ENCODE assay signal across 9 mouse cellular contexts in genomic region chr7:67443666-67444065, GRCm38 (mm10).
A peak's percentile ranks its signal among the peaks of the same experiment; 100 is the strongest.
DNase-seq lines count a peak whose midpoint lies in the region; ATAC-seq and TF ChIP-seq lines count a peak whose summit lies in the region.
"Had no signal": no experiment of that assay in that cellular context is flagged by ENCODE, and none has a peak within 500 bp of the region (broad histone marks: within the 10 kb centered on the region; RNA-seq: fewer than 3 reads in every experiment).

No protein-coding gene starts in this region.

- H3K27me3 ChIP-seq in heart, postnatal 0 days (ENCODE audit: control insufficient read depth, insufficient read depth, low read length), result no peaks in the 10 kb centered on the region
- no peaks in the 10 kb centered on the region for H3K27me3 ChIP-seq in embryonic facial prominence, embryonic 15.5 days
- H3K27me3 ChIP-seq in hindbrain, embryonic 16.5 days (replicated peaks; ENCODE audit: control insufficient read depth, insufficient read depth, low read length), result no peaks in the 10 kb centered on the region

- DNase-seq in heart, postnatal 0 days (ENCODE audit: low spot score), result no peak
- no peak for DNase-seq in heart, postnatal 36 days
- no peak for DNase-seq in layer of hippocampus, postnatal 10 days (ENCODE audit: low spot score in 2 of 2)
- DNase-seq in adrenal gland, adult 8-10 months, result no peak
- DNase-seq in gastrocnemius, adult 8-10 months (ENCODE audit: low spot score in 2 of 2), result no peak
- DNase-seq: lung, postnatal 14 days had no signal

- H3K36me3 ChIP-seq in heart, postnatal 0 days (replicated peaks; ENCODE audit: control insufficient read depth, insufficient read depth, low read length), result no peaks in the 10 kb centered on the region
- H3K36me3 ChIP-seq in embryonic facial prominence, embryonic 15.5 days, result no peaks in the 10 kb centered on the region
- H3K36me3 ChIP-seq in hindbrain, embryonic 16.5 days (ENCODE audit: control insufficient read depth, insufficient read depth, low read length), result no peaks in the 10 kb centered on the region

- peak overlapping the region; percentile 71; the same call in 1 of the 2 replicates for H3K27ac ChIP-seq in heart, postnatal 0 days (ENCODE audit: low read depth)
- H3K27ac ChIP-seq in embryonic facial prominence, embryonic 15.5 days (replicated peaks), result peak overlapping the region; percentile 85
- H3K27ac ChIP-seq in hindbrain, embryonic 16.5 days (ENCODE audit: low read depth, low read length), result peak overlapping the region; percentile 75
- peak overlapping the region; percentile 87 for H3K27ac ChIP-seq in olfactory bulb, adult 2 months (ENCODE audit: insufficient read depth, low read depth, low read length)

- TF ChIP-seq CTCF in heart, postnatal 0 days (IDR thresholded peaks at IDR 0.05; ENCODE audit: low read depth), result no peak
- no peak for TF ChIP-seq CTCF in olfactory bulb, adult 2 months (IDR thresholded peaks at IDR 0.05; ENCODE audit: insufficient read depth, low read depth, low read length)

- TF ChIP-seq EP300 in heart, postnatal 0 days (IDR thresholded peaks at IDR 0.05; ENCODE audit: low read depth), result no peak

- no peak overlapping the region for H3K9ac ChIP-seq in heart, postnatal 0 days (replicated peaks; ENCODE audit: low read depth, low read length)
- H3K9ac ChIP-seq in embryonic facial prominence, embryonic 15.5 days, result no peak overlapping the region
- H3K9ac ChIP-seq in hindbrain, embryonic 16.5 days (ENCODE audit: low read depth, low read length), result peak overlapping the region; percentile 57

- H3K4me1 ChIP-seq in heart, postnatal 0 days (ENCODE audit: control insufficient read depth, insufficient read depth), result peaks cover 46% of the 10 kb centered on the region
- H3K4me1 ChIP-seq in embryonic facial prominence, embryonic 15.5 days, result peaks cover 42% of the 10 kb centered on the region
- H3K4me1 ChIP-seq in hindbrain, embryonic 16.5 days (ENCODE audit: control insufficient read depth, insufficient read depth, low read depth, low read length), result peaks cover 38% of the 10 kb centered on the region
- peaks cover 33% of the 10 kb centered on the region for H3K4me1 ChIP-seq in olfactory bulb, adult 2 months (ENCODE audit: control insufficient read depth, insufficient read depth, low read length)

- 76% methylated on average over 3 of the region's 3 CpGs for WGBS in heart, postnatal 0 days
- 67% methylated on average over 3 of the region's 3 CpGs for WGBS in embryonic facial prominence, embryonic 15.5 days
- 59% methylated on average over 3 of the region's 3 CpGs for WGBS in hindbrain, embryonic 16.5 days
- 78% methylated on average over 3 of the region's 3 CpGs for WGBS in olfactory bulb, adult 2 months

- ATAC-seq in heart, postnatal 0 days (ENCODE audit: insufficient read depth, low read depth), result no peak
- no peak for ATAC-seq in embryonic facial prominence, embryonic 15.5 days (ENCODE audit: insufficient number of reproducible peaks, low FRiP score, low TSS enrichment, low read depth)
- peak; percentile 2; the same call in 1 of the 2 replicates for ATAC-seq in hindbrain, embryonic 16.5 days

- no peak overlapping the region for H3K4me2 ChIP-seq in heart, postnatal 0 days (ENCODE audit: low read depth, low read length)
- H3K4me2 ChIP-seq in embryonic facial prominence, embryonic 15.5 days (replicated peaks), result peak overlapping the region; percentile 29; the same call in 1 of the 2 replicates
- peak overlapping the region; percentile 34 for H3K4me2 ChIP-seq in hindbrain, embryonic 16.5 days (ENCODE audit: low read length)

- H3K9me3 ChIP-seq in heart, postnatal 0 days (replicated peaks; ENCODE audit: control insufficient read depth, low read length), result no peaks in the 10 kb centered on the region
- H3K9me3 ChIP-seq in embryonic facial prominence, embryonic 15.5 days (replicated peaks), result no peaks in the 10 kb centered on the region
- H3K9me3 ChIP-seq in hindbrain, embryonic 16.5 days (ENCODE audit: control insufficient read depth, low read length), result no peaks in the 10 kb centered on the region

- intact Hi-C loops in heart, postnatal 36 days (cut with DNase I), result loop anchor here (2.0 kb wide), 1 partner anchor 19 kb away; no protein-coding TSS in a partner anchor

- H3K4me3 ChIP-seq in heart, postnatal 0 days (ENCODE audit: low read depth, low read length), result no peak overlapping the region
- no peak overlapping the region for H3K4me3 ChIP-seq in embryonic facial prominence, embryonic 15.5 days (replicated peaks)
- H3K4me3 ChIP-seq in hindbrain, embryonic 16.5 days (ENCODE audit: low read length), result no peak overlapping the region
- no peak overlapping the region for H3K4me3 ChIP-seq in olfactory bulb, adult 2 months (ENCODE audit: insufficient read depth, low read depth, low read length)

- TF ChIP-seq POLR2A in olfactory bulb, adult 2 months (IDR thresholded peaks at IDR 0.05; ENCODE audit: insufficient read depth, low read depth, low read length), result no peak
